Mouse (Mus musculus) myocyte (in vitro differentiated cells): ENCODE data around the gene Tmem237.

Experiments used
- E2F4 ChIP-seq: IDR thresholded peaks from one replicate; pipeline ENCODE4 v1.6.1; 2011; ENCODE audit warnings: mild to moderate bottlenecking, control low read depth, moderate library complexity; ENCODE audit not compliant: insufficient read depth
- MAX ChIP-seq: IDR thresholded peaks from one replicate; pipeline ENCODE4 v1.6.1; 2011; ENCODE audit warnings: low read depth, mild to moderate bottlenecking, control low read depth
- POLR2A ChIP-seq: IDR thresholded peaks from one replicate; pipeline ENCODE4 v1.6.1; 2011; ENCODE audit warnings: low read depth, mild to moderate bottlenecking, control low read depth, moderate library complexity; ENCODE audit not compliant: insufficient read length
- POLR2AphosphoS2 ChIP-seq: IDR thresholded peaks from one replicate; pipeline ENCODE4 v1.6.1; 2011; ENCODE audit warnings: low read depth, control low read depth; ENCODE audit not compliant: insufficient read length
- TCF12 ChIP-seq: IDR thresholded peaks from one replicate; pipeline ENCODE4 v1.6.1; 2011; ENCODE audit warnings: mild to moderate bottlenecking, control low read depth; ENCODE audit not compliant: poor library complexity, insufficient read depth, severe bottlenecking
- USF1 ChIP-seq: IDR thresholded peaks from one replicate; pipeline ENCODE4 v1.6.1; 2011; ENCODE audit warnings: low read depth, mild to moderate bottlenecking, control low read depth, moderate library complexity

- no peak for TF ChIP-seq POLR2AphosphoS2
- no peak for TF ChIP-seq USF1
- no peak for TF ChIP-seq TCF12
- no peak for TF ChIP-seq MAX
- TF ChIP-seq POLR2A: no peak
- no peak for TF ChIP-seq E2F4
Measured at GRCm38 (mm10) chr1:59142809-59143208, 22.6 kb upstream of the Tmem237 start.
